Mouse (Mus musculus) stomach, postnatal 0 days (tissue): ENCODE measurements at regions not wholly inside any gene's neighbourhood (a gene's known extent, or its start where the extent isn't known, plus 50 kb on each side); places are given as distances from the start of the nearest gene placed in this dataset.

ENCODE experiments used
- ATAC-seq: fragments of 200-750 bp; cut with Nextera tagmentation; 2 replicates; pipeline ENCODE4 v1.8.0; 2017; ENCODE audit not compliant: low FRiP score, low TSS enrichment
- DNase-seq: peaks from one replicate; pipeline ENCODE4 v3.0.0-alpha.2; 2016; ENCODE audit warnings: low spot score
- H3K27ac ChIP-seq: fragments of 300-500 bp; sonication (generic); replicated peaks from 2 replicates; pipeline ENCODE4 v1.5.1; 2014; ENCODE audit warnings: mild to moderate bottlenecking, control low read depth
- H3K27me3 ChIP-seq: fragments of 300-500 bp; sonication (generic); 2 replicates; pipeline ENCODE4 v1.6.1; 2014; ENCODE audit warnings: low read length; ENCODE audit not compliant: control insufficient read depth, insufficient read depth
- H3K36me3 ChIP-seq: fragments of 300-500 bp; sonication (generic); 2 replicates; pipeline ENCODE4 v1.6.1; 2014; ENCODE audit warnings: low read length, mixed read lengths; ENCODE audit not compliant: control insufficient read depth, insufficient read depth
- H3K4me1 ChIP-seq: fragments of 300-500 bp; sonication (generic); replicated peaks from 2 replicates; pipeline ENCODE4 v1.6.1; 2014; ENCODE audit warnings: antibody characterized with exemption; ENCODE audit not compliant: control insufficient read depth, insufficient read depth
- H3K4me2 ChIP-seq: fragments of 300-500 bp; sonication (generic); replicated peaks from 2 replicates; pipeline ENCODE4 v1.6.1; 2014; ENCODE audit warnings: low read depth, mild to moderate bottlenecking, control low read depth, moderate library complexity
- H3K4me3 ChIP-seq: fragments of 300-500 bp; sonication (generic); 2 replicates; pipeline ENCODE4 v1.5.1; 2014; ENCODE audit warnings: low read depth, low read length, control low read depth
- H3K9ac ChIP-seq: fragments of 300-500 bp; sonication (generic); 2 replicates; pipeline ENCODE4 v1.6.1; 2014; ENCODE audit warnings: mild to moderate bottlenecking, low read length, control low read depth, mixed read lengths
- H3K9me3 ChIP-seq: fragments of 300-500 bp; sonication (generic); 2 replicates; pipeline ENCODE4 v1.6.1; 2016; ENCODE audit warnings: low read length; ENCODE audit not compliant: control insufficient read depth
- CTCF ChIP-seq: IDR thresholded peaks from 2 replicates; pipeline ENCODE4 v1.5.1; 2016; ENCODE audit warnings: antibody characterized with exemption, low read depth, mild to moderate bottlenecking, moderate library complexity
- EP300 ChIP-seq: optimal IDR thresholded peaks from 2 replicates; pipeline ENCODE3; 2016; ENCODE audit warnings: antibody characterized with exemption
- WGBS: fragments of 180-500 bp; shearing (Covaris S2); extraction: QIAGEN DNeasy Blood & Tissue Kit; methylation state at CpG from one replicate; pipeline ENCODE4 v1.1.7; 2014; 5-methylcytosine and 5-hydroxymethylcytosine counted together

GRCm38 (mm10) chr14:45850588-45850987 lies 192.6 kb upstream of the Ddhd1 start:
- H3K27me3 ChIP-seq: no peaks in the 10 kb centered on the region
- no peaks in the 10 kb centered on the region for H3K36me3 ChIP-seq
- no peaks in the 10 kb centered on the region for H3K9me3 ChIP-seq
- 62% methylated on average over 8 of the region's 8 CpGs for WGBS
- no peak overlapping the region for H3K4me2 ChIP-seq
- no peaks in the 10 kb centered on the region for H3K4me1 ChIP-seq
- H3K27ac ChIP-seq: no peak overlapping the region
- DNase-seq (no peak), ATAC-seq (no peak)
- no peak overlapping the region for H3K4me3 ChIP-seq
- no peak for TF ChIP-seq CTCF
- TF ChIP-seq EP300: no peak
- no peak overlapping the region for H3K9ac ChIP-seq

- no peaks in the 10 kb centered on the region for H3K9me3 ChIP-seq
- no peak overlapping the region for H3K4me2 ChIP-seq
- no peak overlapping the region for H3K27ac ChIP-seq
- WGBS: 13% methylated on average over 9 of the region's 9 CpGs
- H3K4me3 ChIP-seq: no peak overlapping the region
- ATAC-seq (no peak), DNase-seq (peak; percentile 55)
- H3K36me3 ChIP-seq: no peaks in the 10 kb centered on the region
- no peaks in the 10 kb centered on the region for H3K27me3 ChIP-seq
- no peak overlapping the region for H3K9ac ChIP-seq
- no peaks in the 10 kb centered on the region for H3K4me1 ChIP-seq
- TF ChIP-seq CTCF (peak; percentile 93), EP300 (no peak)
These were observed 220.5 kb upstream of the Ddhd1 start for GRCm38 (mm10) chr14:45878428-45878827.

- DNase-seq (no peak), ATAC-seq (no peak)
- WGBS: 15% methylated on average over 6 of the region's 6 CpGs
- Histone ChIP-seq H3K27ac (no peak overlapping the region), H3K27me3 (no peaks in the 10 kb centered on the region), H3K36me3 (no peaks in the 10 kb centered on the region), H3K4me1 (no peaks in the 10 kb centered on the region), H3K9ac (no peak overlapping the region), H3K9me3 (no peaks in the 10 kb centered on the region), H3K4me3 (no peak overlapping the region), H3K4me2 (no peak overlapping the region)
- TF ChIP-seq EP300 (no peak), CTCF (no peak)
These were observed 262.8 kb upstream of the Ddhd1 start for GRCm38 (mm10) chr14:45920783-45921182.

DNA sequence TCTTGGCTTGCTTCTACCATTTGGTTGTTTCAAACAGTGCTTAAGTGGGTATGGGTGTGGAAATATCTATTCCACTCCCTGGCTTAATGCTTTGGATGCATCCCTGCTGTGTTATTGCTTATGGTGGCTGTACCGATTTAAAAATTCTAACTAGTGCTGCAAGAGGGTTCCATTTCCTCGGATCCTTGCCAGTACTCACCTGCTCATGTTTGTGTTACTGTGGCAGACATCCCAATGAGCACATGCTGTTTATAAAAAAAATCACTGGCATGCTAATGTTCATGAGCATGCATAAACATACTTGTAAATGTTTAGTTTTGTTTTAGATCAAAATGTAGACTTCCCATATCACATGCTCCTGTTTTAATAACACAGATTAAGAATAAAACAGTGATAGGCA lies 285.6 kb upstream of the Ddhd1 start:
- H3K4me2 ChIP-seq: no peak overlapping the region
- no peak overlapping the region for H3K9ac ChIP-seq
- no peaks in the 10 kb centered on the region for H3K27me3 ChIP-seq
- DNase-seq (no peak), ATAC-seq (no peak)
- H3K36me3 ChIP-seq: no peaks in the 10 kb centered on the region
- 45% methylated on average over 2 of the region's 2 CpGs for WGBS
- TF ChIP-seq CTCF (no peak), EP300 (no peak)
- no peak overlapping the region for H3K4me3 ChIP-seq
- H3K27ac ChIP-seq: no peak overlapping the region
- no peaks in the 10 kb centered on the region for H3K4me1 ChIP-seq
- H3K9me3 ChIP-seq: no peaks in the 10 kb centered on the region

GRCm38 (mm10) chr14:45944101-45944500 lies 286.2 kb upstream of the Ddhd1 start:
- WGBS: 66% methylated on average over 5 of the region's 5 CpGs

GRCm38 (mm10) chr14:45944506-45944905 lies 286.6 kb upstream of the Ddhd1 start:
- no peak for ATAC-seq
- H3K4me2 ChIP-seq: no peak overlapping the region

More at GRCm38 (mm10) chr14:45944101-45944500, 286.2 kb upstream of the Ddhd1 start:
- DNase-seq (no peak), ATAC-seq (no peak)
- H3K4me1 ChIP-seq: no peaks in the 10 kb centered on the region
- H3K4me2 ChIP-seq: no peak overlapping the region
- H3K9me3 ChIP-seq: no peaks in the 10 kb centered on the region
- H3K4me3 ChIP-seq: no peak overlapping the region
- H3K27me3 ChIP-seq: no peaks in the 10 kb centered on the region
- no peak for TF ChIP-seq CTCF
- no peak for TF ChIP-seq EP300
- no peak overlapping the region for H3K9ac ChIP-seq
- no peaks in the 10 kb centered on the region for H3K36me3 ChIP-seq
- H3K27ac ChIP-seq: no peak overlapping the region

More at GRCm38 (mm10) chr14:45944506-45944905, 286.6 kb upstream of the Ddhd1 start:
- no peak for DNase-seq
- Histone ChIP-seq H3K4me1 (no peaks in the 10 kb centered on the region), H3K27ac (no peak overlapping the region), H3K27me3 (no peaks in the 10 kb centered on the region), H3K9ac (no peak overlapping the region), H3K4me3 (no peak overlapping the region), H3K36me3 (no peaks in the 10 kb centered on the region), H3K9me3 (no peaks in the 10 kb centered on the region)
- 46% methylated on average over 8 of the region's 8 CpGs for WGBS
- TF ChIP-seq EP300 (no peak), CTCF (no peak)
